Mouse (Mus musculus) midbrain, embryonic 16.5 days (tissue): Measurements from ENCODE around the gene 4930467E23Rik. TPM values are rescaled to one million over a fixed set of nuclear protein-coding genes. Genes with fewer than 3 reads are reported as not detected.
"Not testable (repeated sequence)": the region's sequence is repeated elsewhere in the genome, so short reads cannot be mapped to it uniquely, and the experiment has no call there.

Experiments used
- ATAC-seq: fragments of 200-750 bp; cut with Nextera tagmentation; 2 replicates; pipeline ENCODE4 v1.8.0; 2017; ENCODE audit warnings: moderate TSS enrichment
- H3K27ac ChIP-seq: fragments of 300-500 bp; sonication (generic); 2 replicates; pipeline ENCODE4 v1.5.1; 2014; ENCODE audit warnings: mild to moderate bottlenecking, low read length, mixed read lengths
- H3K27me3 ChIP-seq: fragments of 300-500 bp; sonication (generic); 2 replicates; pipeline ENCODE4 v1.6.1; 2014; ENCODE audit warnings: low read depth, low read length, mixed read lengths; ENCODE audit not compliant: control insufficient read depth, insufficient read depth
- H3K36me3 ChIP-seq: fragments of 300-500 bp; sonication (generic); 2 replicates; pipeline ENCODE4 v1.6.1; 2014; ENCODE audit warnings: mild to moderate bottlenecking, low read length, moderate library complexity, mixed read lengths; ENCODE audit not compliant: control insufficient read depth, insufficient read depth
- H3K4me1 ChIP-seq: fragments of 300-500 bp; sonication (generic); 2 replicates; pipeline ENCODE4 v1.6.1; 2014; ENCODE audit warnings: mild to moderate bottlenecking, low read length, mixed read lengths; ENCODE audit not compliant: control insufficient read depth, insufficient read depth
- H3K4me2 ChIP-seq: fragments of 300-500 bp; sonication (generic); 2 replicates; pipeline ENCODE4 v1.6.1; 2014; ENCODE audit warnings: mild to moderate bottlenecking, low read length, mixed read lengths
- H3K4me3 ChIP-seq: fragments of 300-500 bp; sonication (generic); 2 replicates; pipeline ENCODE4 v1.5.1; 2014; ENCODE audit warnings: low read depth, mild to moderate bottlenecking, low read length, moderate library complexity, mixed read lengths
- H3K9ac ChIP-seq: fragments of 300-500 bp; sonication (generic); 2 replicates; pipeline ENCODE4 v1.6.1; 2014; ENCODE audit warnings: low read depth, low read length, mixed read lengths
- H3K9me3 ChIP-seq: fragments of 300-500 bp; sonication (generic); replicated peaks from 2 replicates; pipeline ENCODE4 v1.6.1; 2014; ENCODE audit warnings: mild to moderate bottlenecking, low read length, mixed read lengths; ENCODE audit not compliant: control insufficient read depth, poor library complexity, severe bottlenecking
- WGBS: fragments of 180-500 bp; shearing (Covaris S2); extraction: QIAGEN DNeasy Blood & Tissue Kit; methylation state at CpG from one replicate; pipeline ENCODE4 v1.1.7; 2014; 5-methylcytosine and 5-hydroxymethylcytosine counted together
- polyA plus RNA-seq: library from polyadenylated mRNA; unstranded; fragments of >200 nt; fragmentation: Nextera tagmentation; extraction: Ambion mirVana; gene quantifications from 2 replicates; pipeline ENCODE4 v1.2.1, GENCODE M21; 2015

The 4930467E23Rik gene
- polyA plus RNA-seq, 1 experiment from 2014 or later: not detected

- not testable (repeated sequence) for H3K9ac ChIP-seq, H3K36me3 ChIP-seq, H3K4me1 ChIP-seq, H3K27ac ChIP-seq, H3K4me3 ChIP-seq, ATAC-seq, H3K27me3 ChIP-seq, H3K9me3 ChIP-seq, H3K4me2 ChIP-seq
- 94% methylated on average over 3 of the region's 3 CpGs for WGBS
These were observed 11.5 kb upstream of the 4930467E23Rik start for GRCm38 (mm10) chr8:19717851-19718250.

- not testable (repeated sequence) for H3K4me2 ChIP-seq, H3K27ac ChIP-seq, H3K4me3 ChIP-seq, ATAC-seq, H3K36me3 ChIP-seq, H3K9ac ChIP-seq, H3K9me3 ChIP-seq, H3K27me3 ChIP-seq, H3K4me1 ChIP-seq
- 75% methylated on average over 3 of the region's 3 CpGs for WGBS
These were observed 9.9 kb upstream of the 4930467E23Rik start for GRCm38 (mm10) chr8:19719513-19719912.

- 55% methylated on average over 2 of the region's 2 CpGs for WGBS
- ATAC-seq, H3K9ac ChIP-seq, H3K27ac ChIP-seq, H3K9me3 ChIP-seq, H3K4me2 ChIP-seq, H3K36me3 ChIP-seq, H3K27me3 ChIP-seq, H3K4me3 ChIP-seq, H3K4me1 ChIP-seq: not testable (repeated sequence)
These were observed 4.5 kb upstream of the 4930467E23Rik start for GRCm38 (mm10) chr8:19724871-19725270.

- ATAC-seq, H3K9me3 ChIP-seq, H3K36me3 ChIP-seq, H3K4me3 ChIP-seq, H3K9ac ChIP-seq, H3K4me2 ChIP-seq, H3K27ac ChIP-seq, H3K4me1 ChIP-seq, H3K27me3 ChIP-seq: not testable (repeated sequence)
These were observed 22.4 kb downstream of the 4930467E23Rik start for GRCm38 (mm10) chr8:19751773-19752172.

- H3K4me1 ChIP-seq, H3K4me3 ChIP-seq, H3K9ac ChIP-seq, H3K9me3 ChIP-seq, H3K36me3 ChIP-seq, ATAC-seq, H3K27me3 ChIP-seq, H3K4me2 ChIP-seq, H3K27ac ChIP-seq: not testable (repeated sequence)
- WGBS: 66% methylated on average over 2 of the region's 3 CpGs
These were observed 24.8 kb downstream of the 4930467E23Rik start for GRCm38 (mm10) chr8:19754178-19754577.

GRCm38 (mm10) chr8:19754961-19755360, 25.6 kb downstream of the 4930467E23Rik start:
- H3K9me3 ChIP-seq, H3K36me3 ChIP-seq, H3K27ac ChIP-seq, H3K4me2 ChIP-seq, H3K4me3 ChIP-seq, H3K9ac ChIP-seq, H3K27me3 ChIP-seq, ATAC-seq, H3K4me1 ChIP-seq: not testable (repeated sequence)
- 75% methylated on average over 3 of the region's 3 CpGs for WGBS

GRCm38 (mm10) chr8:19761660-19762059, 32.3 kb downstream of the 4930467E23Rik start:
- not testable (repeated sequence) for H3K36me3 ChIP-seq, H3K4me1 ChIP-seq, ATAC-seq, H3K9ac ChIP-seq, H3K27ac ChIP-seq, H3K4me2 ChIP-seq, H3K9me3 ChIP-seq, H3K4me3 ChIP-seq, H3K27me3 ChIP-seq
- WGBS: 85% methylated on average over 5 of the region's 5 CpGs

- not testable (repeated sequence) for H3K36me3 ChIP-seq, H3K4me1 ChIP-seq, H3K4me3 ChIP-seq, H3K27ac ChIP-seq, ATAC-seq, H3K27me3 ChIP-seq, H3K4me2 ChIP-seq, H3K9ac ChIP-seq, H3K9me3 ChIP-seq
- 63% methylated on average over 4 of the region's 4 CpGs for WGBS
These were observed 33.6 kb downstream of the 4930467E23Rik start for GRCm38 (mm10) chr8:19762860-19763592.

- H3K9me3 ChIP-seq, H3K4me1 ChIP-seq, H3K4me3 ChIP-seq, H3K27me3 ChIP-seq, H3K4me2 ChIP-seq, H3K27ac ChIP-seq, ATAC-seq, H3K36me3 ChIP-seq, H3K9ac ChIP-seq: not testable (repeated sequence)
These were observed 36.2 kb downstream of the 4930467E23Rik start for GRCm38 (mm10) chr8:19765531-19765930.
